Mouse (Mus musculus): Measurements from ENCODE around the gene Alg13.

GRCm38 (mm10) chrX:144319366-144319765, 1.8 kb downstream of the Alg13 start:
- TF ChIP-seq FLI1 (IDR thresholded peaks at IDR 0.05; ENCODE audit: low read length) (no peak), GATA1 (IDR thresholded peaks at IDR 0.05; ENCODE audit: borderline replicate concordance, low read length) (no peak)
